Mouse (Mus musculus): Measurements from ENCODE around the gene Nr1h5. TPM values are rescaled to one million over a fixed set of nuclear protein-coding genes. Genes with fewer than 3 reads are reported as not detected.

The Nr1h5 gene
- polyA plus RNA-seq, 1 experiment from 2014 or later = 0.15 TPM

GRCm38 (mm10) chr3:102938100-102938499 lies 25.8 kb downstream of the Nr1h5 start:
- Histone ChIP-seq H3K27me3 (replicated peaks; ENCODE audit: control insufficient read depth, insufficient read depth, low read length) (no peaks in the 10 kb centered on the region), H3K27ac (ENCODE audit: low read length) (no peak overlapping the region), H3K4me1 (ENCODE audit: control insufficient read depth, insufficient read depth, low read length) (no peaks in the 10 kb centered on the region), H3K9me3 (ENCODE audit: control insufficient read depth, low read length) (peaks cover 5% of the 10 kb centered on the region; the same call in 1 of the 2 replicates), H3K4me3 (ENCODE audit: low read length) (no peak overlapping the region), H3K9ac (ENCODE audit: low read depth, low read length) (no peak overlapping the region), H3K4me2 (ENCODE audit: low read depth, low read length) (no peak overlapping the region), H3K36me3 (ENCODE audit: control insufficient read depth, insufficient read depth, low read length) (no peaks in the 10 kb centered on the region)
- no peak for ATAC-seq
- 96% methylated on average over 1 of the region's 1 CpGs for WGBS

GRCm38 (mm10) chr3:102935451-102936354 lies 28.2 kb downstream of the Nr1h5 start, which contains the start of gene Sycp1:
Gene Sycp1 (minus strand): TSS chr3:102936100.
- peaks cover 5% of the 10 kb centered on the region; the same call in 1 of the 2 replicates for H3K9me3 ChIP-seq (ENCODE audit: control insufficient read depth, low read length)
- H3K4me2 ChIP-seq (ENCODE audit: low read depth, low read length) = no peak within 1 kb of the TSS
- no peak within 1 kb of the TSS for H3K9ac ChIP-seq (ENCODE audit: low read depth, low read length)
- no peaks in the 10 kb centered on the region for H3K4me1 ChIP-seq (ENCODE audit: control insufficient read depth, insufficient read depth, low read length)
- no peaks in the 10 kb centered on the region for H3K27me3 ChIP-seq (replicated peaks; ENCODE audit: control insufficient read depth, insufficient read depth, low read length)
- H3K4me3 ChIP-seq (ENCODE audit: low read length) = no peak within 1 kb of the TSS
- WGBS = 92% methylated on average over 78 of the region's 78 CpGs
- H3K36me3 ChIP-seq (ENCODE audit: control insufficient read depth, insufficient read depth, low read length) = no peaks in the 10 kb centered on the region
- no peak within 1 kb of the TSS for H3K27ac ChIP-seq (ENCODE audit: low read length)
- ATAC-seq = no peak

DNA sequence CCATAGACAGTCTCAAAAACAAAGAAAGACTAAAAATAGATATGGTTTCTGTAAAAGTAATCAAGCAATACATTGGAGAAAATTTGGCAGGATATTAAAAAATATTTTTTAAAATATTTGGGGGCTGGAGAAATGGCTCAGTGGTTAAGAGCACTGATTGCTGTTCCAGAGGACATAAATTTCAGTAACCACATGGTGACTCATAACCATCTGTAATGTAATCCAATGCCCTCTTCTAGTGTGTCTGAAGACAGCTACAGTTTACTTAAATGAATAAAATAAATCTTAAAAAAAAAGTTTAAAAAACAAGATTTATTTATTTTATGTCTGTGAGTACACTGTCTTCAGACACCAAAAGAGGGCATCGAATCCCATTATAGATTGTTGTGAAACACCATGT lies 64.8 kb downstream of the Nr1h5 start:
- ATAC-seq = no peak
- H3K27me3 ChIP-seq (replicated peaks; ENCODE audit: control insufficient read depth, insufficient read depth, low read length) = no peaks in the 10 kb centered on the region

More for the DNA sequence above, 64.8 kb downstream of the Nr1h5 start:
- H3K4me1 ChIP-seq (ENCODE audit: control insufficient read depth, insufficient read depth, low read length) = no peaks in the 10 kb centered on the region
- no peak overlapping the region for H3K4me3 ChIP-seq (ENCODE audit: low read length)
- no peaks in the 10 kb centered on the region for H3K36me3 ChIP-seq (ENCODE audit: control insufficient read depth, insufficient read depth, low read length)
- no peak overlapping the region for H3K4me2 ChIP-seq (ENCODE audit: low read depth, low read length)
- 100% methylated on average over 1 of the region's 1 CpGs for whole genome bisulfite sequencing
- no peak overlapping the region for H3K9ac ChIP-seq (ENCODE audit: low read depth, low read length)
- H3K27ac ChIP-seq (ENCODE audit: low read length) = no peak overlapping the region
- no peaks in the 10 kb centered on the region for H3K9me3 ChIP-seq (ENCODE audit: control insufficient read depth, low read length)

Other genes starting within 250 kb of the Nr1h5 start
- gene Tspan2, start 229.6 kb downstream of the Nr1h5 start, polyA plus RNA-seq (2015; fragmentation: Nextera tagmentation; extraction: Ambion mirVana) = 15.0 and 15.2 TPM in 2 replicates
- gene Tshb, start 181.4 kb downstream of the Nr1h5 start, polyA plus RNA-seq (2015; fragmentation: Nextera tagmentation; extraction: Ambion mirVana) = 0.10 TPM in 1 of 2 replicates, not detected in the other
- not detected in 2 replicates for gene Sycp1, start 28.0 kb downstream of the Nr1h5 start, polyA plus RNA-seq (2015; fragmentation: Nextera tagmentation; extraction: Ambion mirVana)
- gene Sike1, start 31.6 kb upstream of the Nr1h5 start, polyA plus RNA-seq (2015; fragmentation: Nextera tagmentation; extraction: Ambion mirVana) = 43.4 and 44.9 TPM in 2 replicates
- gene Csde1, start 56.3 kb upstream of the Nr1h5 start, polyA plus RNA-seq (2015; fragmentation: Nextera tagmentation; extraction: Ambion mirVana) = 235 and 244 TPM in 2 replicates
- 76.1 and 76.3 TPM in 2 replicates for gene Nras, start 94.2 kb upstream of the Nr1h5 start, polyA plus RNA-seq (2015; fragmentation: Nextera tagmentation; extraction: Ambion mirVana)
- 0.11 TPM in 1 of 2 replicates, not detected in the other for gene Ampd1, start 109.9 kb upstream of the Nr1h5 start, polyA plus RNA-seq (2015; fragmentation: Nextera tagmentation; extraction: Ambion mirVana)
- gene Dennd2c, start 138.5 kb upstream of the Nr1h5 start, polyA plus RNA-seq (2015; fragmentation: Nextera tagmentation; extraction: Ambion mirVana) = 2.1 and 2.2 TPM in 2 replicates
- gene Bcas2, start 207.5 kb upstream of the Nr1h5 start, polyA plus RNA-seq (2015; fragmentation: Nextera tagmentation; extraction: Ambion mirVana) = 153 and 173 TPM in 2 replicates

Data from intestine, embryonic 16.5 days (tissue).